Mouse (Mus musculus): ENCODE results near the gene Ptpre. TPM values are rescaled to one million over a fixed set of nuclear protein-coding genes. Genes with fewer than 3 reads are reported as not detected.
A peak's percentile ranks its signal among the peaks of the same experiment; 100 is the strongest.

The Ptpre gene
- polyA plus RNA-seq, 1 experiment, result 6.7 TPM

GRCm38 (mm10) chr7:135537948-135538741, 864 bp downstream of the Ptpre start:
- DNase-seq (ENCODE audit: low read depth), result peak; percentile 49
- TF ChIP-seq POLR2A (IDR thresholded peaks at IDR 0.05; ENCODE audit: borderline replicate concordance, extremely low read depth, insufficient read depth, insufficient read length, poor library complexity, severe bottlenecking) (no peak), CTCF (IDR thresholded peaks at IDR 0.05; ENCODE audit: borderline replicate concordance, extremely low read depth, insufficient read depth, insufficient read length) (no peak)

DNA sequence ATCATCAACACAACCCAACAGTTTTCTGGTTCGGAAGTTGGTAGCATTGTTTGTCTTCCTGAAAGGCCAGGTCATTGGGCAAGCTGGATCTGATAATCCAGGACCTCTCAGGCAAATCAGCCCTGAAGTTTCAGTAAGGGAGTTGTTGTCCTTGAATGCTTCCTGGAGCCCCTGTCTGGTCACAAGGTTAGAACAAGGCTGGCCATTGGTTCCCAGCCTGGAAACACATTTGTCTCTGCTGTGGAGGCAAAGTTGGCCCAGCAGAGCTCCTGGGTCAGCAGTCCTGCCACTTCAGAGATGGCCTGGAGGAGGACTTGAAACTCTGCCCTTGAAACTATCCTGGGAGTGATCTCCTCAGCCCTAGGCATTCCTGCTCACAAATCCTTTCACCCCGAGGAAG, 2.1 kb downstream of the Ptpre start:
- DNase-seq (ENCODE audit: low read depth), result no peak
- TF ChIP-seq POLR2A (IDR thresholded peaks at IDR 0.05; ENCODE audit: borderline replicate concordance, extremely low read depth, insufficient read depth, insufficient read length, poor library complexity, severe bottlenecking) (no peak), CTCF (IDR thresholded peaks at IDR 0.05; ENCODE audit: borderline replicate concordance, extremely low read depth, insufficient read depth, insufficient read length) (no peak)

DNA sequence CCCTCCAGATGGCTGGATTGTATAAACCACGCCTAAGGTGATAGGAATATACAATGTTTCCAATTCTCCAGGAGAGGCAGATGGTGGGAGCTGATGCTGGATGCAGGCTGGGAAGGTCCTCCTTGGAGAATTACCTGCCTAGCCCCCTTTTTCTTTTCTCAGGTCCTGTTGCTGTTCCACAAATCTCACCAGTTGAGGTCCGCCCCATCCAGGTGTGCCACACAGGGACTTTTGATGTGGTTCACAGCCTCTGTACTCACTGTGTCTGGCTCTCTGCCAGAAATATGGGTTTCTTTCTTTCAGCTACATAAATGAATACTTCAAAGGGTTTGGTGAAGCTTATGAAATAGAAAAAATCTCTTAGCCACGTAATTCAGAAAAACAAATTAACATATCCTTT, 5.0 kb downstream of the Ptpre start:
- peak; percentile 20 for DNase-seq (ENCODE audit: low read depth)
- TF ChIP-seq POLR2A (IDR thresholded peaks at IDR 0.05; ENCODE audit: borderline replicate concordance, extremely low read depth, insufficient read depth, insufficient read length, poor library complexity, severe bottlenecking) (no peak), CTCF (IDR thresholded peaks at IDR 0.05; ENCODE audit: borderline replicate concordance, extremely low read depth, insufficient read depth, insufficient read length) (no peak)

- no peak for TF ChIP-seq POLR2A (IDR thresholded peaks at IDR 0.05; ENCODE audit: borderline replicate concordance, extremely low read depth, insufficient read depth, insufficient read length, poor library complexity, severe bottlenecking)
- TF ChIP-seq CTCF (IDR thresholded peaks at IDR 0.05; ENCODE audit: borderline replicate concordance, extremely low read depth, insufficient read depth, insufficient read length), result no peak
- DNase-seq (ENCODE audit: low read depth), result peak; percentile 30
Observed at GRCm38 (mm10) chr7:135543033-135543432, 5.8 kb downstream of the Ptpre start.

- TF ChIP-seq CTCF (IDR thresholded peaks at IDR 0.05; ENCODE audit: borderline replicate concordance, extremely low read depth, insufficient read depth, insufficient read length), result no peak
- TF ChIP-seq POLR2A (IDR thresholded peaks at IDR 0.05; ENCODE audit: borderline replicate concordance, extremely low read depth, insufficient read depth, insufficient read length, poor library complexity, severe bottlenecking), result no peak
- no peak for DNase-seq (ENCODE audit: low read depth)
Observed at GRCm38 (mm10) chr7:135544321-135544720, 7.0 kb downstream of the Ptpre start.

- no peak for DNase-seq (ENCODE audit: low read depth)
- TF ChIP-seq CTCF (IDR thresholded peaks at IDR 0.05; ENCODE audit: borderline replicate concordance, extremely low read depth, insufficient read depth, insufficient read length), result no peak
- no peak for TF ChIP-seq POLR2A (IDR thresholded peaks at IDR 0.05; ENCODE audit: borderline replicate concordance, extremely low read depth, insufficient read depth, insufficient read length, poor library complexity, severe bottlenecking)
Observed at GRCm38 (mm10) chr7:135545957-135546356, 8.7 kb downstream of the Ptpre start.

DNA sequence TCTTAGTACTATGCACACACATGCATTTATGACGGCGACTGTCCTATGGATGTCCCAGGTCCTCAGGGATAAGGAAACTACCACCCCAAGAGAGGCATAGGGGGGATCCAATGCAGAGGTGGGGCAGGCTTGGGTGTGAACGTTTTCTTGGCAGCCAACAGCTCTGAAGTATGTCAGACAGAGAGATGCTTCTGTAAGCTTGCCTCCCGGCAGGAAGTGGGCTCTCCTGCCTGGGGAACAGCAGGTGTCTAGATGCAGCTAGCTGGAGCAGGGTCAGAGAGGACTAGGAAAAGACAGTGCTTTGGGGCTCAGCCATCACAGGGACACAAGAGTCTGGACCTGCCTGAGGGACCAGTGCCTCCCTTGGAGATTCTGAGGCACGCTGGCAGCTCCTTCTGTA, 9.2 kb downstream of the Ptpre start:
- TF ChIP-seq CTCF (IDR thresholded peaks at IDR 0.05; ENCODE audit: borderline replicate concordance, extremely low read depth, insufficient read depth, insufficient read length) (no peak), POLR2A (IDR thresholded peaks at IDR 0.05; ENCODE audit: borderline replicate concordance, extremely low read depth, insufficient read depth, insufficient read length, poor library complexity, severe bottlenecking) (no peak)
- no peak for DNase-seq (ENCODE audit: low read depth)

DNA sequence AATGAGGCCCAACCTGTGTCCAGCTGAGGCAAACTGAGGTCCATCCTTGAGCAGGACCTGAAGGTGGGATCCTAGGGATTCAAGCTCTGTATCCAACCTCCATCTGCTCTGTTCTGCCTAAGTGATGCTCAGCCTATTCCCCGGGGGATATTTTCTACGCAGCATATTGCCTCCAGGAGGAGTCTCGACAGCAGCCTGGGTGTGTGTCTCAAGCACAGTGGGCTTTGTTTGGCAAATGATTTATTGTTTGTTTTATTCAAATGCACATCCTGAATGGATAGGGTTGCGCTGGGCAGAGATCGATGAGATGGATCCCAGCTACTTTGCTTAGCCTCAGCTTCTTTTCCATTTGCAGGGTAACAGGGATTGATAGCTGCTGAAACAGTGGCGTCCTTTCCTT, 11.2 kb downstream of the Ptpre start:
- DNase-seq (ENCODE audit: low read depth), result peak; percentile 47
- TF ChIP-seq CTCF (IDR thresholded peaks at IDR 0.05; ENCODE audit: borderline replicate concordance, extremely low read depth, insufficient read depth, insufficient read length) (no peak), POLR2A (IDR thresholded peaks at IDR 0.05; ENCODE audit: borderline replicate concordance, extremely low read depth, insufficient read depth, insufficient read length, poor library complexity, severe bottlenecking) (no peak)

DNA sequence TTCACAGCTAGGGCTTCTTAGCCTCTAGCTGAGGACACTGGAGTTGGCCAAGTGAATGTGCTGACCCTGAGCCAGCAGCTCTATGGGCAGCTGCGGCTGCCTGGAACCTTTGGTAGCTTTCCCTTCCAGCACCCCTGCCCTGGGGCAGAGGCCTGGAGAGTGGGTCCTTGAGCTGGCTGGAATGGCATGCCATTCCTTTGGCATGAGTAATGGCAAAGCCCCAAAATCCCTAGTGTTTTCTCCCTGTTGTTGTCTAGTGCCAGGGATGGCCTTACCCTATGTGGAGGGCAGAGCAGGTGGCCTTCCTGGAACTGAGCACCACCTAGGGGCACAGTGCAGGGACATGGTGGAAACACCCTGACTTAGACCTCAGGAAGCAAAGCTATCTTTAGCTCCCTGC, 14.3 kb downstream of the Ptpre start:
- DNase-seq (ENCODE audit: low read depth), result no peak
- TF ChIP-seq POLR2A (IDR thresholded peaks at IDR 0.05; ENCODE audit: borderline replicate concordance, extremely low read depth, insufficient read depth, insufficient read length, poor library complexity, severe bottlenecking), result no peak
- TF ChIP-seq CTCF (IDR thresholded peaks at IDR 0.05; ENCODE audit: borderline replicate concordance, extremely low read depth, insufficient read depth, insufficient read length), result no peak

- DNase-seq (ENCODE audit: low read depth), result no peak
- TF ChIP-seq POLR2A (IDR thresholded peaks at IDR 0.05; ENCODE audit: borderline replicate concordance, extremely low read depth, insufficient read depth, insufficient read length, poor library complexity, severe bottlenecking) (no peak), CTCF (IDR thresholded peaks at IDR 0.05; ENCODE audit: borderline replicate concordance, extremely low read depth, insufficient read depth, insufficient read length) (no peak)
Observed at GRCm38 (mm10) chr7:135553550-135553949, 16.3 kb downstream of the Ptpre start.

GRCm38 (mm10) chr7:135556663-135557402, 19.6 kb downstream of the Ptpre start:
- TF ChIP-seq POLR2A (IDR thresholded peaks at IDR 0.05; ENCODE audit: borderline replicate concordance, extremely low read depth, insufficient read depth, insufficient read length, poor library complexity, severe bottlenecking), result no peak
- no peak for TF ChIP-seq CTCF (IDR thresholded peaks at IDR 0.05; ENCODE audit: borderline replicate concordance, extremely low read depth, insufficient read depth, insufficient read length)
- DNase-seq (ENCODE audit: low read depth), result no peak

Measured in brain, embryonic 14.5 days (tissue).